Mouse (Mus musculus): ENCODE data around the gene Tfcp2.

GRCm38 (mm10) chr15:100470037-100470436, 81.8 kb downstream of the Tfcp2 start:
- TF ChIP-seq CTCF (IDR thresholded peaks at IDR 0.05; ENCODE audit: low read depth, low read length), result no peak
- no peak for TF ChIP-seq POLR2A (IDR thresholded peaks at IDR 0.05; ENCODE audit: extremely low read depth, insufficient read depth, low read length)

All from liver, adult 2 months (tissue).